Mouse (Mus musculus) adrenal gland, postnatal 36 days (tissue): Measurements from ENCODE around the gene Gprc5c. TPM values are rescaled to one million over a fixed set of nuclear protein-coding genes. Genes with fewer than 3 reads are reported as not detected.
"Not testable (repeated sequence)": the region's sequence is repeated elsewhere in the genome, so short reads cannot be mapped to it uniquely, and the experiment has no call there.

ENCODE experiments used
- DNase-seq, 2 experiments: peaks; one replicate each; pipeline ENCODE4 v3.0.0; 2021; ENCODE audit warnings: mixed read lengths in 1 of 2
- total RNA-seq, 2 experiments: library from RNA; stranded (reverse); gene quantifications; 2 replicates each; pipeline ENCODE4 v1.2.3; 2021

Gprc5c gene
- total RNA-seq, 2 experiments from 2014 or later = 6.9 to 8.8 TPM

GRCm38 (mm10) chr11:114909538-114909937, 58.6 kb downstream of the Gprc5c start:
- DNase-seq = not testable (repeated sequence)

- DNase-seq = peak; percentile 75 to 77
Observed at GRCm38 (mm10) chr11:114912847-114913246, 61.9 kb downstream of the Gprc5c start.

- no peak for DNase-seq
Observed at GRCm38 (mm10) chr11:114914978-114915377, 64.0 kb downstream of the Gprc5c start.

- no peak for DNase-seq
Observed at GRCm38 (mm10) chr11:114917120-114917519, 66.2 kb downstream of the Gprc5c start.

Other genes with a start within 250 kb of the Gprc5c start
- 1,000 to 10,000 TPM; 1,120 to 1,187 TPM for gene Rpl38, start 182.6 kb upstream of the Gprc5c start, total RNA-seq
- gene Ttyh2, start 175.7 kb upstream of the Gprc5c start, total RNA-seq = 100 to 1,000 TPM in 1 of 2 experiments, 10 to 100 TPM in 1; 64.3 to 124 TPM
- gene Dnaic2, start 123.7 kb upstream of the Gprc5c start, total RNA-seq = under 1 TPM; 0.23 to 0.36 TPM
- under 1 TPM; 0.63 TPM for gene Kif19a, start 85.8 kb upstream of the Gprc5c start, total RNA-seq
- gene Btbd17, start 55.2 kb upstream of the Gprc5c start, total RNA-seq = not detected
- gene Gpr142, start 52.2 kb upstream of the Gprc5c start, total RNA-seq = not detected
- gene Cd300a, start 38.9 kb downstream of the Gprc5c start, total RNA-seq = 1 to 10 TPM; 1.4 to 2.4 TPM
- 1 to 10 TPM in 1 of 2 experiments, under 1 TPM in 1; 0.89 to 1.5 TPM for gene Cd300lb, start 83.2 kb downstream of the Gprc5c start, total RNA-seq
- not detected for gene Cd300c, start 118.0 kb downstream of the Gprc5c start, total RNA-seq
- 1 to 10 TPM; 1.1 TPM for gene Cd300ld, start 138.8 kb downstream of the Gprc5c start, total RNA-seq
- gene Cd300c2, start 150.7 kb downstream of the Gprc5c start, total RNA-seq = 1 to 10 TPM; 3.0 to 5.5 TPM
- not detected for gene Cd300ld2, start 165.0 kb downstream of the Gprc5c start, total RNA-seq
- under 1 TPM in 1 of 2 experiments, not detected in 1; 0.63 TPM for gene Cd300ld4, start 175.9 kb downstream of the Gprc5c start, total RNA-seq
- gene Cd300ld5, start 186.6 kb downstream of the Gprc5c start, total RNA-seq = 1 to 10 TPM; 5.3 to 8.1 TPM
- 1 to 10 TPM; 1.6 to 5.3 TPM for gene Cd300ld3, start 197.3 kb downstream of the Gprc5c start, total RNA-seq
- under 1 TPM; 0.26 to 0.43 TPM for gene Cd300e, start 211.0 kb downstream of the Gprc5c start, total RNA-seq
- gene Rab37, start 240.3 kb downstream of the Gprc5c start, total RNA-seq = under 1 TPM; 0.56 TPM